Mouse (Mus musculus) bone marrow macrophage, adult 2 months (primary cell): ENCODE results near the gene Thsd4.

ENCODE experiments used
- CTCF ChIP-seq: IDR thresholded peaks from 2 replicates; pipeline ENCODE4 v1.5.1; 2012; ENCODE audit warnings: low read depth, mild to moderate bottlenecking, low read length, moderate library complexity
- POLR2A ChIP-seq: IDR thresholded peaks from 2 replicates; pipeline ENCODE4 v1.6.1; 2012; ENCODE audit warnings: mild to moderate bottlenecking, low read depth, low read length, borderline replicate concordance

- TF ChIP-seq CTCF (no peak), POLR2A (no peak)
Measured at GRCm38 (mm10) chr9:60208843-60209242, 313.0 kb downstream of the Thsd4 start.
